Mouse (Mus musculus): ENCODE measurements around the gene Apol6.

Apol6 gene

DNA sequence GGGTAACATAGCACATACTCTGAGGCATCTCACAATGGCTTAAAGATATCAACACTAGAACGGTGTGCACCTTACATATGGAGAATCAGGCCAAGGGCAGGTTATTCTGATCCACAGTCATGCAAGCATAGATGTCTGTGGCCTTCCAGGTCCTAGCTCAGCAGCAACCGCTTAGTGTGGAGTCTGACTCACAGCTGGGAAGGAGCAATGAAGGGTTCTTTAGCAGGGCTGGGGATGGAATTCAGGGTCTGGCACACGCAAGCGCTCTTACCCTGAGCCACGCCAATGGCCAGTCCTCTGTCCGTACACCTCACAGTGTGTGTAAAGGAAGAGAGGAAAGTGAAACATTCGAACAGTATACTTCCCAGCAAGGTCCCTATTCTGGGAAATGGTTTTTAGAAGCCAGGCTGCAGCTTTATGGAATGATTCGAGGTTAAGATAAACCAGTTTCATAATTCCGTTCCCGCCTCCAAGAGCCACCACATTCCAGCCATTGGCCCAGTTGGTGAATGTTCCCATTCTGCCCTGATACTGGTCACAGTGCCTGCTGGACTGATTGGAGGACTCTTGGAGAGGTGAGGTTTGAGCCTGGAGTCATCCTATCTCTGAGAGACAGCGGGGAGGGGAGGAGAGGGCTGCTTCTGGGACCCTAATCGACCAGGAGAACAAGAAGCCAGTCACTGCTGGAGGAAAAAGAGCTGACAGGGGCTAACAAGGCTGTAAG lies at the start of gene Apol6:
TSS of gene Apol6 (plus strand) at position 133 of the 724 bp plus-strand sequence.
- DNase-seq (ENCODE audit: low spot score in 2 of 2) = no peak

GRCm38 (mm10) chr15:76998048-76998447 lies 46.5 kb upstream of the Apol6 start:
- no peak for DNase-seq (ENCODE audit: low spot score in 2 of 2)

- no peak for DNase-seq (ENCODE audit: low spot score in 2 of 2)
These were observed 45.5 kb upstream of the Apol6 start for GRCm38 (mm10) chr15:76998878-76999588.

- no peak for DNase-seq (ENCODE audit: low spot score in 2 of 2)
These were observed 41.2 kb upstream of the Apol6 start for GRCm38 (mm10) chr15:77003173-77003867.

GRCm38 (mm10) chr15:77003868-77004215 lies 40.7 kb upstream of the Apol6 start:
- DNase-seq (ENCODE audit: low spot score in 2 of 2) = peak in 1 of 2 experiments; percentile 34

- DNase-seq (ENCODE audit: low spot score in 2 of 2) = no peak
These were observed 35.7 kb upstream of the Apol6 start for GRCm38 (mm10) chr15:77008851-77009250.

DNA sequence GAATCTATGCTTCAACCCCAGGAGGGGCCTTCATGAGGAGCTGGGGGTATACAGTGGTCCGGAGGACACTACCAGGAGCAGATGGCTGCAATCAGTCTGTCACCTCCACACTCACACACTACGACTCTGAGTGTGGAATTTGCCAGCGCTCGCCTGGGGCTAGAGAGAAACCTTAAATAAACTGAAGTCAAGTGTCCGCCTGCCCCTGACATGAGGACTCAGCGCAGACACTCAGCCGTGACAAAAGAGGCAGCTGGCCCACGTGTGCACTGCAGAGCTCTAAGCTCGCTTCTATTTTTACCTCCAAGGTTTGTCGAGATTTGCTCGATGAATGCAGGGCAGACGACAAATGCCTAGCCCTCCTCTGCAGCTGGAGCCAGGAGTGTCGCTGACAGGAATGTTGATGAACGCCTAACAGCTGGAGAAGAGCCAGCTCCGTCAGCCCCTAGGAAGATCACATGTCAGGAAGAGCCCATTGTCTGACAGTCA lies 30.7 kb upstream of the Apol6 start:
- DNase-seq (ENCODE audit: low spot score in 2 of 2) = peak; percentile 29 to 39

- DNase-seq (ENCODE audit: low spot score in 2 of 2) = no peak
These were observed 30.1 kb upstream of the Apol6 start for GRCm38 (mm10) chr15:77014431-77014830.

GRCm38 (mm10) chr15:77014985-77015384 lies 29.5 kb upstream of the Apol6 start:
- DNase-seq (ENCODE audit: low spot score in 2 of 2) = no peak

GRCm38 (mm10) chr15:77016509-77016908 lies 28.0 kb upstream of the Apol6 start:
- DNase-seq (ENCODE audit: low spot score in 2 of 2) = no peak

GRCm38 (mm10) chr15:77017897-77018296 lies 26.6 kb upstream of the Apol6 start:
- no peak for DNase-seq (ENCODE audit: low spot score in 2 of 2)

DNA sequence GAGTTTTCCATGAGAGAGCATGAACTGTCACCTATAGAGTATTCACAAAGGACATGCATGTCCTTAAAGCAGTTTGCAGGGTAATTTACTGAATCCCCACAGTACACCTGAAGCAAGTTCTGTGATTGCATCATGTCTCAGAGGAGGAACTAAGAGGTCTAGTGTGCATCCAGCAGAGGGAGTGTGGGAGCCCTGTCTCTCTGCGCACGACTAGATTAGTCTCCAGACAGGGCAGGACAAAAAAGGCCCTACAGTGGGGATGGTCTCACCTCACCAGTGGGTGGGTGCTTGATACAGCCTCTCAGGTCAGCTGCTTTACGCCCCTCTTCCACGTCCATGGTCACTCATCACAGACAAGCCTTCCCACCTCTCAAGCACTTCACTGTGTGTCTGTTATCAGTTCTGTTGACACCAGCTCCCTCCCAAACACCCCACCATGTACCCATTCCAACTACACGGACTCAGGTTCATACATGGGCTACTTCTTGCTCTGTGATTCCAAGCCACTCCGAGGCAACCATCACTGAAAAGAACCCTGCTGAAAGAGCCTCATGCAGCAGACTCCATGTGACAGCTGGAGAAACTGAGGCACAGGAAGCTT lies 25.7 kb upstream of the Apol6 start:
- peak in 1 of 2 experiments; percentile 38 for DNase-seq (ENCODE audit: low spot score in 2 of 2)

GRCm38 (mm10) chr15:77019533-77019932 lies 25.0 kb upstream of the Apol6 start:
- no peak for DNase-seq (ENCODE audit: low spot score in 2 of 2)

GRCm38 (mm10) chr15:77020136-77020535 lies 24.4 kb upstream of the Apol6 start:
- DNase-seq (ENCODE audit: low spot score in 2 of 2) = no peak

DNA sequence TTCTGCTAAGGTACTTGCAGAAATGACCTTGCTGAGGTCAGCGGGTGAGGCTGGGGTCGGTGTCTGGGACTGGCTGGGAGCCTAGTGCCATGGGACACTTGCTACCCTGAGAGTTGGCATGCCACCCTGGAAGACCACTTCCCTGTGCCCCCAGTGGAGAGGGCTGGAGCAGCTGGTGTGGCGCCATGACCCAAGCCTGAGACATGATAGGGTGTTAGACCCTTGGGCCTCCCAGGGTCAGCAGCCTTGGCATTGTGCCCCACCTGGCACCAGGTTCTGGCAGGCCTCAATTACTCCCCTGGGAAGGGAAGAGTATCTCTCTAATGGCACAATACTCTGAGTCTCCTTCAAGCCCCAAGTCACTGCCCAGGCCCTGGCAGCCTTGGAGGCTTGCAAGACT lies 23.5 kb upstream of the Apol6 start:
- no peak for DNase-seq (ENCODE audit: low spot score in 2 of 2)

DNA sequence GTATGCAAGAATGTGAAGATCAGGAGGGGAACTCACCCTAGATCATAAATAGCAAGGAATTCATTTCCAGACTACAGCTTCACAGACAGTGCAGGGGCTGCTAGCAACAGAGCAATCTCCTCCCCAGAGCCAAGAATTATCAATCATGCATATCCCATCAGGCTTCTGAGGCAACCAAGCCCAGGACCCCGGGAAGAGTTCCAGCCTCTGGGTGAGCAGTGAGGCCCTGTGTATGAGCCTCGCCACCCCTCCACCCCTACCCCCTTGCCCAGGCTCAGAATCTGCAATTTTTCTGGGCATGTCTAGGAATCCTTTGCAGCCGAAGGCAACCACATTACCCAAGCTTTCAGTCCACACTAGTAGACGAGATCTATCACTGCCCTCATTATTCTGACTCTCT lies 22.7 kb upstream of the Apol6 start:
- no peak for DNase-seq (ENCODE audit: low spot score in 2 of 2)

DNA sequence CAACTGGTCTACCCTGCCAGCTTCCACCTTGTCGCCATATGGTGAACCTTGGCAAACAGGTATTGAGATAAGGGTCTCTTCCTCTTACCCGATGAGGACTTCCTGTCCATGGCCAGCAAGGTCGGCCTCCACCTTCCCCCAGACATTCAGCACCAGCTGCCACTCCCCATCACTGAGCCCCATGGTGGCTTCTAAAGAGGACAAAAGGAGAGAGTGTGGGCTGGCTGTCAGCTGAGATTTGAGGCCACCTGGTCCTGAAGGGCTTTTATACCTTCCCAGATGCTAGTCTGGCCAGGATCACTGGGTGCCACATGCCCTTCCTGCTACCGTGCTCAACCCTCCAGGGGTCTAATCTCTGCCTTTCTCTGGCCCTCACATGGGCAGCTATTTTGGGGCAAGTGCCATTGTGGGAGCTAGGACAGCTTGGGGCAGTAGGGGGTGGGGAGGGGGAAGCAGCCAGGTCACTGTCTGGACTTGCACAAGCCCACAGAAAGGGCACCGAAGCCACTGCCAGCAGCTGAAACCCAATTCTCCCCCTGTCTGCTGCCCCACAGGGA lies 22.1 kb upstream of the Apol6 start:
- DNase-seq (ENCODE audit: low spot score in 2 of 2) = no peak

DNA sequence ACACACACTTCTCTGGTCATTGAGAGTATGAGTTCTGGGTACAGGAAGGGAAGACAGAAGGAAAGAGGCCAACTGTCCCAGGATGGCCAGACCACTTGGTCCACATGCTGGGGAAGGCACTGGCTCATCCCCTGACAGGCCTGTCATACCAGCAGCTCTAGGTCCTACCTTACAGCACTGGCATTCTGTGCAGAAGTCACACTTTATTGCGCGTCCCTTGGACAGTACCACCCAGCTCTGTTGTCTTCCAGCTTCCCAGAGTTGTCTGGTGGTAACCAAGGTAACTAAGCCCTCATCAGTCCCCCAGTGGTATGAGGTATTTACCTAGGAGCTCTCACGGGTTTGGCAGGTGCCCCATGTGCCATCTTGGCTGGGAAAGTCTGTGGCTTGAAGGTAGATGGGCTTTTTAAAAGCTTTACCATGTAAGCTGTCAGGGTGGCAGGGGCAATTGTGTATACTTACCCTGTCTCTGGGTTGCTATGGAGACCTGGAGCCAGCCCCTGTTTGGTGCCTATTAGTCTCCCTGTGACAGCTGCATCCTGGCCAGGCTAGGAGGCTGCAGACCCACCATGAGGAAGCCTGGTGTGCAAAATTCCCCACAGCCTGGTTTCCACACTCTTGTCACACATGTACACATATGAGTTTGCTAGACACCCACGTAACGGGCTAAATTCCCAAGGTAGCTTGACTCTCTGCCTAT lies 18.5 kb upstream of the Apol6 start:
- no peak for DNase-seq (ENCODE audit: low spot score in 2 of 2)

GRCm38 (mm10) chr15:77027117-77027516 lies 17.4 kb upstream of the Apol6 start:
- DNase-seq (ENCODE audit: low spot score in 2 of 2) = no peak

GRCm38 (mm10) chr15:77027675-77028074 lies 16.9 kb upstream of the Apol6 start:
- DNase-seq (ENCODE audit: low spot score in 2 of 2) = no peak

DNA sequence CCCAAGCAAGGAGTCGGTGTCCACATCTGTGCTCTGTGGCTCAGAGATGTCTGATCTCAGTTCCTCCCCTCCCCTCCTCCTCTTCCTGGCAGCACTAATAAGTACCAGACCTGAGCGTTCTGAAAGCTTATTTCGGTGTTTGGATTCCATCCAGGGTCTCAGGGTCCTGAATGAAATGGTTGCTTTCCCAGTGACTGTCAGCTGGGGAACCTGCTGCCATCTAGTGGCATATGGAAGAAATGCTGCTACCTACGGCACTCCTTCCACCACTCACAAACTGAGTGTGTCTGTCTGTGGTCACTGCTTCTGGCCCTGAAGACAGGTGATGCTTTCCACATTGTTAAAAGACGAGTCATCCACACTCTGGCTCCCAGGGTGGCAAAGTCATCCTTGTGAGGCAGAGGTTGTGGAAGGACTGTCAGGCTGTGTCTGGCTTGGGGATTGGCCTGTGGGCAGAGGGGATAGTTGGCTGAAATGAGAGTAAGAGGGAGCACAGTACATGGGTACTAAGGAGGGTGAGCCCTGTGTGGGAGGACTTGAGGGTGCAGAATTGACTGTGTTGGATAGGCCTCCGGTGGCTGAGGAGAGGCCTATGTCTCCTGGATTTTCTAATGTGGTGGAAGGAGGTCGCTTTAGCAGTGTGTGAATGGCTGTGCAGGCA lies 15.1 kb upstream of the Apol6 start:
- peak in 1 of 2 experiments; percentile 42 for DNase-seq (ENCODE audit: low spot score in 2 of 2)

All from frontal cortex, postnatal 10 days (tissue).